Mouse (Mus musculus) stomach, postnatal 0 days (tissue): ENCODE measurements at regions not wholly inside any gene's neighbourhood (a gene's known extent, or its start where the extent isn't known, plus 50 kb on each side); places are given as distances from the start of the nearest gene placed in this dataset.
A peak's percentile ranks its signal among the peaks of the same experiment; 100 is the strongest.

Experiments
- ATAC-seq: fragments of 200-750 bp; cut with Nextera tagmentation; 2 replicates; pipeline ENCODE4 v1.8.0; 2017; ENCODE audit not compliant: low FRiP score, low TSS enrichment
- DNase-seq: peaks from one replicate; pipeline ENCODE4 v3.0.0-alpha.2; 2016; ENCODE audit warnings: low spot score
- H3K27ac ChIP-seq: fragments of 300-500 bp; sonication (generic); replicated peaks from 2 replicates; pipeline ENCODE4 v1.5.1; 2014; ENCODE audit warnings: mild to moderate bottlenecking, control low read depth
- H3K27me3 ChIP-seq: fragments of 300-500 bp; sonication (generic); 2 replicates; pipeline ENCODE4 v1.6.1; 2014; ENCODE audit warnings: low read length; ENCODE audit not compliant: control insufficient read depth, insufficient read depth
- H3K36me3 ChIP-seq: fragments of 300-500 bp; sonication (generic); 2 replicates; pipeline ENCODE4 v1.6.1; 2014; ENCODE audit warnings: low read length, mixed read lengths; ENCODE audit not compliant: control insufficient read depth, insufficient read depth
- H3K4me1 ChIP-seq: fragments of 300-500 bp; sonication (generic); replicated peaks from 2 replicates; pipeline ENCODE4 v1.6.1; 2014; ENCODE audit warnings: antibody characterized with exemption; ENCODE audit not compliant: control insufficient read depth, insufficient read depth
- H3K4me2 ChIP-seq: fragments of 300-500 bp; sonication (generic); replicated peaks from 2 replicates; pipeline ENCODE4 v1.6.1; 2014; ENCODE audit warnings: low read depth, mild to moderate bottlenecking, control low read depth, moderate library complexity
- H3K4me3 ChIP-seq: fragments of 300-500 bp; sonication (generic); 2 replicates; pipeline ENCODE4 v1.5.1; 2014; ENCODE audit warnings: low read depth, low read length, control low read depth
- H3K9ac ChIP-seq: fragments of 300-500 bp; sonication (generic); 2 replicates; pipeline ENCODE4 v1.6.1; 2014; ENCODE audit warnings: mild to moderate bottlenecking, low read length, control low read depth, mixed read lengths
- H3K9me3 ChIP-seq: fragments of 300-500 bp; sonication (generic); 2 replicates; pipeline ENCODE4 v1.6.1; 2016; ENCODE audit warnings: low read length; ENCODE audit not compliant: control insufficient read depth
- CTCF ChIP-seq: IDR thresholded peaks from 2 replicates; pipeline ENCODE4 v1.5.1; 2016; ENCODE audit warnings: antibody characterized with exemption, low read depth, mild to moderate bottlenecking, moderate library complexity
- EP300 ChIP-seq: optimal IDR thresholded peaks from 2 replicates; pipeline ENCODE3; 2016; ENCODE audit warnings: antibody characterized with exemption
- WGBS: fragments of 180-500 bp; shearing (Covaris S2); extraction: QIAGEN DNeasy Blood & Tissue Kit; methylation state at CpG from one replicate; pipeline ENCODE4 v1.1.7; 2014; 5-methylcytosine and 5-hydroxymethylcytosine counted together

DNA sequence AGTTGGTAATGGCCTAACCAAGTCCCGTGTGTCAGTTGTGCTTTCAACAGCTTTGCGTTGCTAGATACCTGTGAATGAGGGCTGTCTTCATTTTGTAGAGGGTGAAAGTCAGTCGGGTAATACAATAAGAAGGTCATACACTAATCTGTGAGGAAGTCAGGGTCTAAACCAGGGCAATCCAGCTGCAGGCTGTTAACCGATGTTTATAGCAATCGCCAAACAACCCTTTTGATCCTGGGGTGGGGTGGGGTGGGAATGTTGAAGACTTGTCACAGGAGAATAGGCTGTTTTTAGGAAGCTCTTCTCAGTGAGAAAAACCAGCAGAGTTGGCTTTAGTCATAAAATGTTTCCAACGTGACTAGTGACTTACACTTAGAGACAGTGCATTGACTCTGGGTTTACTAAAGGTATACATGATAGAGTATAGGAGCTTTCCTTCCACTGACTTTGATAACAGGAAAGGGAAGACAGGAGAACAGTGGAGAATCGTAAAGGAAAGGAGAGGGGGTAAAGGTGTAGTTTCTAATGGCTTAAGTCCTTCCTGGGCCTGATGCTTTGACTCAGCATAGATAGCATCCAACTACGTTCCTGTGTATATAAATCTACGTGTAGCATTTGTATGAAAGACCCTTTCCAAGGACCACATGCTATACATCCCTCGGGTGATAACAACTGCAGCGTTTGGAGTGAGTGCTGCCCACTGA, 211.6 kb downstream of the Enc1 start:
- TF ChIP-seq EP300 (no peak), CTCF (no peak)
- Histone ChIP-seq H3K4me2 (no peak overlapping the region), H3K27me3 (no peaks in the 10 kb centered on the region), H3K4me1 (no peaks in the 10 kb centered on the region), H3K4me3 (no peak overlapping the region), H3K36me3 (no peaks in the 10 kb centered on the region), H3K9me3 (no peaks in the 10 kb centered on the region), H3K9ac (no peak overlapping the region), H3K27ac (no peak overlapping the region)
- no peak for DNase-seq
- no peak for ATAC-seq
- WGBS: 45% methylated on average over 11 of the region's 11 CpGs

DNA sequence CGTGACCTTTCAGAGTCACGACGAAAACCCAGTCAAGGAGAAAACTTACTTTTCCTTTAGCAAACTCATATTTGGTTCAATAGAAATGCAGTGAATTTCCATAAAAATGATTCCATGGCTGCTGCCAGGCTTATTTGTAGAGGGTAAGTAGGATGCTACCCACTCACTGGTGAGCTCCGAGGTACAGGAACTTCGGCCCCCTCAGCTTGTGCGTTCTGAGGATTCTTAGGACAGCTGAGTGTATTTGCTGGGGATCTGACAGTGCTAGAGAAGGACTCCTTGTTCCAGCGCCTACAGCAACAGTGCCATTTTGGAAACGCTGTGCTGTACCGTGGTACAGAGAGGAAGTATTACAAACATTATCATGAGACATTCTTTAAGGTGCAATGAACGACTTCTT, 210.4 kb downstream of the Enc1 start:
- H3K4me2 ChIP-seq: no peak overlapping the region
- H3K4me1 ChIP-seq: no peaks in the 10 kb centered on the region
- DNase-seq (no peak), ATAC-seq (no peak)
- no peaks in the 10 kb centered on the region for H3K9me3 ChIP-seq
- TF ChIP-seq EP300 (no peak), CTCF (no peak)
- H3K27me3 ChIP-seq: no peaks in the 10 kb centered on the region
- no peaks in the 10 kb centered on the region for H3K36me3 ChIP-seq
- H3K4me3 ChIP-seq: no peak overlapping the region
- no peak overlapping the region for H3K27ac ChIP-seq
- H3K9ac ChIP-seq: no peak overlapping the region
- 65% methylated on average over 10 of the region's 10 CpGs for WGBS

DNA sequence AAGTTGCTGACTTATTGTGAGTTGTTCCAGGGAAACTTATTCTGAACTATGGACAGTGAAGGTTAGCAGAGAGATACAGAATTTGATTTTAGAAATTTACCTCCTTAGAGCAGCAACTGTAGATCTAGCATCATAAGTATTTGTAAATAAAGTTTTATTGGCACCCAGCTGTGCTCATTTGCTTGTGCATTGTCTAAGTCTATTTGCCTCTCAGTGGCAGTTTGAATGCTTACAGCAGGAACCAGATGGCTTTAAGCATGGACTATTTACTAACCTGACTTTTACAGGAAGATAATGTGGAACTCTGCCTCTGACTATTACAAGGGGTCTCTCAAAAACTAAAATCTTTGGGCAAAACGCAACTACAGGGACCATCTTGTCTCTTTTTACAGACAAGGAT, 207.2 kb downstream of the Enc1 start:
- Histone ChIP-seq H3K27me3 (no peaks in the 10 kb centered on the region), H3K9me3 (no peaks in the 10 kb centered on the region), H3K4me3 (no peak overlapping the region), H3K4me1 (no peaks in the 10 kb centered on the region), H3K36me3 (no peaks in the 10 kb centered on the region), H3K4me2 (no peak overlapping the region), H3K9ac (no peak overlapping the region), H3K27ac (no peak overlapping the region)
- TF ChIP-seq CTCF (no peak), EP300 (no peak)
- WGBS: 90% methylated on average over 1 of the region's 1 CpGs
- DNase-seq (no peak), ATAC-seq (no peak)

DNA sequence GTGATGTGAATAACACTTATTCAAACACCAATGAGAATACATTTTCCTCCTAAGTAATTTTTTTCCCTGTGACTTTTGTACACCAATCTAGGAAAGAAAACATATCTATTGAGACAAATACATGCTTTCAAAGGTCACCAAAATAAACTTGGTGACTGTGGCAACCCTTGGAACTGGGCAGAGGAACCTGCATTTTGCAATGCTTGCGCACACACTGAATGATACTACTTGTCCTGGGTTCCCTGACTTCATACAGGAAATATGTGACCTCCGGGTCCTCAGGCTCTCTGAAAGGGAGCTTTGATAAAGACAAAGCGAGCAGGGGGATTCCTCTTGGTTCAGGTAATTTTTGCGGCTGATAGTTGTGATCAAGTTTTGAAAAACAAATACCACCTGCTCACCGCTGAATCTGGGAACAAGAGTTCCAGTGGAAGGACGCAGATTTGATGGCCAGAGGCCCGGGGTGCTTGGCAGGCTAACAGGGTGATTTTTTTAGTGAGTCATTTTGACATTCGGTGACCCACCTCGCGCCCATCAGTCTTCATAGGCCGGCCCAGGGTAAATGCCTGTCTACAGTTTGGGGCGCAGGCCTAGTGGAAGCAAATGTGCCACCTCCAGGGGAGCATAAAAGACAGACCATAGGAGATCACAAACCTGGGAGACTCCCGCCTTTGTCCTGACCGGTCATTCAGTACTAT, 203.0 kb downstream of the Enc1 start:
- Histone ChIP-seq H3K9ac (no peak overlapping the region), H3K4me1 (peaks cover 5% of the 10 kb centered on the region; the same call in 1 of the 2 replicates), H3K4me2 (no peak overlapping the region), H3K27me3 (no peaks in the 10 kb centered on the region), H3K4me3 (no peak overlapping the region), H3K36me3 (no peaks in the 10 kb centered on the region), H3K9me3 (no peaks in the 10 kb centered on the region), H3K27ac (no peak overlapping the region)
- 59% methylated on average over 14 of the region's 14 CpGs for WGBS
- ATAC-seq: no peak
- DNase-seq: no peak
- TF ChIP-seq EP300: no peak
- no peak for TF ChIP-seq CTCF

DNA sequence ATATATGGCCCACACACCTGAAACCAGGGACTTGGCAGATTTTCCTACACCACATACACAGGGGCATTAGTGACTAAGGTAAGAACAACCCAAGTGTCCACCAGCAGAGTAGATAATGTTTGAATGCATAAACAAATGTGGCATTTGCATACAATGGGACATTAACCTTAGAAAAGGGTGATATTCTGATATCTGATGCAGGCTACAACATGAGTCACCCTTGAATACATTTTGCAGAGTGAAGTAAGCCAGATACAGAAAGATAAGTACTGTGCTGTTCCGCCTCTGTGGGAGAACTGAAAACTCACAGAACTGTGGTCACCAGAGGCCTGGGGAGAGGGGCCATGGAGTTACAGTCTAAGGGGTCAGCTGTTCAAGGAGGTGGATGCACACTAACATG, 201.9 kb downstream of the Enc1 start:
- no peaks in the 10 kb centered on the region for H3K9me3 ChIP-seq
- H3K4me1 ChIP-seq: peaks cover 5% of the 10 kb centered on the region; the same call in 1 of the 2 replicates
- ATAC-seq: 0 out of 2 replicates have a peak, but pooled peaks have one; percentile 41
- TF ChIP-seq CTCF (no peak), EP300 (no peak)
- no peaks in the 10 kb centered on the region for H3K36me3 ChIP-seq
- no peak overlapping the region for H3K27ac ChIP-seq
- no peak overlapping the region for H3K4me2 ChIP-seq
- no peak overlapping the region for H3K4me3 ChIP-seq
- no peaks in the 10 kb centered on the region for H3K27me3 ChIP-seq
- H3K9ac ChIP-seq: no peak overlapping the region
- no peak for DNase-seq
- WGBS: 42% methylated on average over 1 of the region's 1 CpGs

DNA sequence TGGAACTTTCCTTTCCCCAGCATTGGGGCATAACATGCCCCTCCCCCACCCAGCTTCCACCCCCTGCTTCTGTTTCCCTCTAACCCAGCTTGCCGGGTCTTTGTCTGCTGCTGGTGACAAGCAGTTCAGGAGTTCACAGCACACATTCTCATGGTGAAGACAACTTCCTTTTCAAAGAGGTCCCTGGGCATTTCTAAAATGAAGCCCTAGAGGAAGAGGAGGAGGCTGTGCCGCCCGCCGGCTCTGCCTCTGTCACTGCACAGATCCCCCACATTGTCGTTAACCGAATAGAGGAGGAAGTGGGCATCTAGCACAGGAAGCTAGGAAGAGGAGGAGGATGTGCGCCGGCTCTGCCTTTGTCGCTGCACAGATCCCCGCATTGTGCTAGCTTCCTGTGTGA, 201.4 kb downstream of the Enc1 start:
- H3K9ac ChIP-seq: no peak overlapping the region
- DNase-seq: no peak
- H3K4me3 ChIP-seq: no peak overlapping the region
- no peaks in the 10 kb centered on the region for H3K36me3 ChIP-seq
- ATAC-seq: 0 out of 2 replicates have a peak, but pooled peaks have one; percentile 33
- H3K27ac ChIP-seq: no peak overlapping the region
- H3K4me1 ChIP-seq: peaks cover 5% of the 10 kb centered on the region; the same call in 1 of the 2 replicates
- TF ChIP-seq CTCF: no peak
- no peaks in the 10 kb centered on the region for H3K27me3 ChIP-seq
- H3K4me2 ChIP-seq: no peak overlapping the region
- H3K9me3 ChIP-seq: no peaks in the 10 kb centered on the region
- 59% methylated on average over 10 of the region's 10 CpGs for WGBS
